Mouse (Mus musculus) fibroblast of lung, adult 2 months (primary cell): Measurements from ENCODE around the gene Usp31.

Experiments
- DNase-seq: peaks from one replicate; pipeline ENCODE4 v3.0.0-alpha.2; 2011; ENCODE audit warnings: low read depth

Gene Usp31

GRCm38 (mm10) chr7:121707073-121707667, at the start of gene Usp31:
Gene Usp31, minus strand, starts transcription at chr7:121707253.
- peak; percentile 88 for DNase-seq

- no peak for DNase-seq
Observed at GRCm38 (mm10) chr7:121754748-121755147, 47.7 kb upstream of the Usp31 start.

- no peak for DNase-seq
Observed at GRCm38 (mm10) chr7:121750244-121750643, 43.2 kb upstream of the Usp31 start.

GRCm38 (mm10) chr7:121737511-121738415, 30.7 kb upstream of the Usp31 start:
- no peak for DNase-seq

GRCm38 (mm10) chr7:121734171-121734831, 27.2 kb upstream of the Usp31 start, which contains the start of gene Scnn1g:
Gene Scnn1g, plus strand, starts transcription at chr7:121734479.
- DNase-seq = peak; percentile 46

GRCm38 (mm10) chr7:121730225-121730624, 23.2 kb upstream of the Usp31 start:
- DNase-seq = no peak

GRCm38 (mm10) chr7:121717031-121717430, 10.0 kb upstream of the Usp31 start:
- DNase-seq = no peak

GRCm38 (mm10) chr7:121711171-121711570, 4.1 kb upstream of the Usp31 start:
- no peak for DNase-seq

- no peak for DNase-seq
Observed at GRCm38 (mm10) chr7:121706411-121707072, 511 bp downstream of the Usp31 start.

GRCm38 (mm10) chr7:121705051-121705450, 2.0 kb downstream of the Usp31 start:
- no peak for DNase-seq

GRCm38 (mm10) chr7:121701983-121702382, 5.1 kb downstream of the Usp31 start:
- no peak for DNase-seq

GRCm38 (mm10) chr7:121700480-121700879, 6.6 kb downstream of the Usp31 start:
- DNase-seq = no peak

GRCm38 (mm10) chr7:121699218-121699617, 7.8 kb downstream of the Usp31 start:
- DNase-seq = no peak

GRCm38 (mm10) chr7:121697574-121697973, 9.5 kb downstream of the Usp31 start:
- no peak for DNase-seq

GRCm38 (mm10) chr7:121697170-121697569, 9.9 kb downstream of the Usp31 start:
- no peak for DNase-seq

GRCm38 (mm10) chr7:121691803-121692202, 15.2 kb downstream of the Usp31 start:
- no peak for DNase-seq

GRCm38 (mm10) chr7:121689338-121689737, 17.7 kb downstream of the Usp31 start:
- DNase-seq = no peak

- DNase-seq = no peak
Observed at GRCm38 (mm10) chr7:121685140-121685984, 21.7 kb downstream of the Usp31 start.

GRCm38 (mm10) chr7:121681191-121681590, 25.9 kb downstream of the Usp31 start:
- DNase-seq = no peak

- DNase-seq = no peak
Observed at GRCm38 (mm10) chr7:121677105-121677753, 29.8 kb downstream of the Usp31 start.

GRCm38 (mm10) chr7:121660705-121661104, 46.3 kb downstream of the Usp31 start:
- DNase-seq = peak; percentile 7
